Mouse (Mus musculus): ENCODE measurements around the gene Fam120a. TPM values are rescaled to one million over a fixed set of nuclear protein-coding genes. Genes with fewer than 3 reads are reported as not detected.

Fam120a gene
- total and polyA plus RNA-seq, 2 experiments from 2014 or later: 9.5 to 58.3 TPM

GRCm38 (mm10) chr13:49001691-49002090 is 33.9 kb upstream of the Fam120a start:
- Histone ChIP-seq H3K9ac (replicated peaks; ENCODE audit: low read length, poor library complexity, severe bottlenecking) (no peak overlapping the region), H3K27me3 (ENCODE audit: insufficient read depth, low read length) (no peaks in the 10 kb centered on the region), H3K36me3 (ENCODE audit: insufficient read depth, low read length) (no peaks in the 10 kb centered on the region), H3K4me3 (ENCODE audit: low read depth, low read length) (no peak overlapping the region), H3K27ac (ENCODE audit: low read depth, low read length) (peak overlapping the region; percentile 43; the same call in 1 of the 2 replicates), H3K4me1 (ENCODE audit: insufficient read depth, low read length) (no peaks in the 10 kb centered on the region), H3K4me2 (ENCODE audit: low read depth, low read length, poor library complexity, severe bottlenecking) (no peak overlapping the region), H3K9me3 (ENCODE audit: low read length) (no peaks in the 10 kb centered on the region)
- DNase-seq (ENCODE audit: low spot score): peak; percentile 81
- no peak for TF ChIP-seq CTCF (IDR thresholded peaks at IDR 0.05)
- peak; percentile 54; the same call in 1 of the 2 replicates for ATAC-seq (ENCODE audit: low FRiP score)
- WGBS: 47% methylated on average over 3 of the region's 3 CpGs

DNA sequence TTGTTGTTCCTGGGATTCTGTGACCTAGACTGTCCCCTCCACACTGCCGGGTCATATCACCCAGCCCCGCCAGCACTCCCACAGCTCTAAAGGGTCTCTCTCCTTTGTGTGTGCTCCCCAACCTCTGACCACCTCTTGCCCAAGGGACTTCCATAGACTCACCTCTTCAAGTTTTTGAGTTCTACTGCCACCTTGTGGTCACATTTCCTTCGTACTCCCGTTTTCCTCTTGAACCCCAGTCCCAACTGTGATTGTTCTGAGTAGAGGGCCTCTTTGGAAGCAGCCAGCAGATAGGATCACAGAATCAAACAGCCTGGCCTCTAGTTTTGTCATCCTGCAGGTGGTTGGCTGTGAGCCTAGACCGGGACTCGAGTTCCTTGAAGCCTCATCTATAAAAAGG is 30.8 kb upstream of the Fam120a start:
- no peak overlapping the region for H3K27ac ChIP-seq (ENCODE audit: low read depth, low read length)
- no peaks in the 10 kb centered on the region for H3K36me3 ChIP-seq (ENCODE audit: insufficient read depth, low read length)
- WGBS: 15% methylated on average over 6 of the region's 6 CpGs

DNA sequence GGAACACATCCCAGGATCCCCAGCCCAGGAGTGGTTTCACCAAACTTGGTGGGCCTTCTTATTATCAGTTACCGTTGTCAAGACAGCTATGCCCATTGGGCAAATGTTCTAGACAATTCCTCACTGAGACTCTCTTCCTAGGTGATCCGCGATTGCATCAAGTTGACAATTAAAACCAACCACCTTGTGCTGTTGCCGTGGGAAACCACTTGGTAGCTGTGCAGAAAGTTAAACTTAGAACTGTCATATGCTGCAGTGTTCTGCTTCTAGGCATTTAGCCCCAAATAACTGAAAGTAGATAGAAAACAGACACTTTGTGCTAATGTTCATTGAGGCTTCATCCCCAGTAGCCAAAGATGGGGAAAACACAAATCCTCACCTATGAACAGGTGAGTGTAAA is 28.9 kb upstream of the Fam120a start:
- no peak for TF ChIP-seq CTCF (IDR thresholded peaks at IDR 0.05)
- 71% methylated on average over 4 of the region's 4 CpGs for WGBS
- DNase-seq (ENCODE audit: low spot score) (no peak), ATAC-seq (ENCODE audit: low FRiP score) (no peak)
- H3K27ac ChIP-seq (ENCODE audit: low read depth, low read length): no peak overlapping the region
- no peak overlapping the region for H3K9ac ChIP-seq (replicated peaks; ENCODE audit: low read length, poor library complexity, severe bottlenecking)
- no peak overlapping the region for H3K4me2 ChIP-seq (ENCODE audit: low read depth, low read length, poor library complexity, severe bottlenecking)
- H3K4me3 ChIP-seq (ENCODE audit: low read depth, low read length): no peak overlapping the region
- H3K9me3 ChIP-seq (ENCODE audit: low read length): no peaks in the 10 kb centered on the region
- H3K27me3 ChIP-seq (ENCODE audit: insufficient read depth, low read length): no peaks in the 10 kb centered on the region
- H3K4me1 ChIP-seq (ENCODE audit: insufficient read depth, low read length): peaks cover 5% of the 10 kb centered on the region; the same call in 1 of the 2 replicates
- no peaks in the 10 kb centered on the region for H3K36me3 ChIP-seq (ENCODE audit: insufficient read depth, low read length)

More for the DNA sequence above, 30.8 kb upstream of the Fam120a start:
- H3K27me3 ChIP-seq (ENCODE audit: insufficient read depth, low read length): no peaks in the 10 kb centered on the region
- no peak overlapping the region for H3K4me2 ChIP-seq (ENCODE audit: low read depth, low read length, poor library complexity, severe bottlenecking)
- peaks cover 5% of the 10 kb centered on the region; the same call in 1 of the 2 replicates for H3K4me1 ChIP-seq (ENCODE audit: insufficient read depth, low read length)
- no peak overlapping the region for H3K4me3 ChIP-seq (ENCODE audit: low read depth, low read length)
- no peak for ATAC-seq (ENCODE audit: low FRiP score)
- H3K9me3 ChIP-seq (ENCODE audit: low read length): no peaks in the 10 kb centered on the region
- no peak overlapping the region for H3K9ac ChIP-seq (replicated peaks; ENCODE audit: low read length, poor library complexity, severe bottlenecking)
- peak; percentile 69 for DNase-seq (ENCODE audit: low spot score)
- peak; percentile 69 for TF ChIP-seq CTCF (IDR thresholded peaks at IDR 0.05)

DNA sequence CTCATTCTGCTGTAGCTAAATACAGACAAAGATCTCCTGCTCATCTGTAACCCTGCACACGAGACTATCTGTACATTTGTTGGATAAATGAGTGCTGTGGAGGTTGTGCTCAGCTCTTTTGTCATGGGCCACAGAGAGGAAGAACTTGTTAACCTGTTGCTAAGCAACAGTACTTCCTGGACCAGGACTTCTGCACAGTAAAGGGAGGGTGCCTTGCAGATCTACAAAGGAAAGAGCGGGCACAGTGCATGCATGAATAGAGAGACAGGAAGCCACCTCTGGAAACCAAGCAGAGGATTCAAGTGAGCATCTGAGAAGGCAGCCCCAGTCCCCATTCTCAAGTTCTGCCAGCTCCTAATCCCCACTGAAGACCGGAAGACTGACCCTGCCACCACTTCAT is 27.1 kb upstream of the Fam120a start:
- Histone ChIP-seq H3K4me3 (ENCODE audit: low read depth, low read length) (no peak overlapping the region), H3K4me2 (ENCODE audit: low read depth, low read length, poor library complexity, severe bottlenecking) (no peak overlapping the region), H3K4me1 (ENCODE audit: insufficient read depth, low read length) (peaks cover 5% of the 10 kb centered on the region; the same call in 1 of the 2 replicates), H3K36me3 (ENCODE audit: insufficient read depth, low read length) (no peaks in the 10 kb centered on the region), H3K27me3 (ENCODE audit: insufficient read depth, low read length) (no peaks in the 10 kb centered on the region), H3K9ac (replicated peaks; ENCODE audit: low read length, poor library complexity, severe bottlenecking) (no peak overlapping the region), H3K27ac (ENCODE audit: low read depth, low read length) (0 out of 2 replicates have a peak overlapping the region, but pooled peaks have one; percentile 18), H3K9me3 (ENCODE audit: low read length) (no peaks in the 10 kb centered on the region)
- TF ChIP-seq CTCF (IDR thresholded peaks at IDR 0.05): no peak
- ATAC-seq (ENCODE audit: low FRiP score): peak; percentile 77
- WGBS: 3% methylated on average over 3 of the region's 3 CpGs
- DNase-seq (ENCODE audit: low spot score): peak; percentile 50

GRCm38 (mm10) chr13:48992914-48993313 is 25.1 kb upstream of the Fam120a start:
- TF ChIP-seq CTCF (IDR thresholded peaks at IDR 0.05): no peak
- Histone ChIP-seq H3K9me3 (ENCODE audit: low read length) (no peaks in the 10 kb centered on the region), H3K9ac (replicated peaks; ENCODE audit: low read length, poor library complexity, severe bottlenecking) (no peak overlapping the region), H3K27me3 (ENCODE audit: insufficient read depth, low read length) (no peaks in the 10 kb centered on the region), H3K4me1 (ENCODE audit: insufficient read depth, low read length) (peaks cover 5% of the 10 kb centered on the region; the same call in 1 of the 2 replicates), H3K4me2 (ENCODE audit: low read depth, low read length, poor library complexity, severe bottlenecking) (no peak overlapping the region), H3K27ac (ENCODE audit: low read depth, low read length) (no peak overlapping the region), H3K4me3 (ENCODE audit: low read depth, low read length) (no peak overlapping the region), H3K36me3 (ENCODE audit: insufficient read depth, low read length) (no peaks in the 10 kb centered on the region)
- DNase-seq (ENCODE audit: low spot score) (no peak), ATAC-seq (ENCODE audit: low FRiP score) (no peak)

- Histone ChIP-seq H3K9ac (replicated peaks; ENCODE audit: low read length, poor library complexity, severe bottlenecking) (no peak overlapping the region), H3K4me3 (ENCODE audit: low read depth, low read length) (no peak overlapping the region), H3K27me3 (ENCODE audit: insufficient read depth, low read length) (no peaks in the 10 kb centered on the region), H3K4me2 (ENCODE audit: low read depth, low read length, poor library complexity, severe bottlenecking) (no peak overlapping the region), H3K36me3 (ENCODE audit: insufficient read depth, low read length) (no peaks in the 10 kb centered on the region), H3K27ac (ENCODE audit: low read depth, low read length) (no peak overlapping the region), H3K9me3 (ENCODE audit: low read length) (no peaks in the 10 kb centered on the region), H3K4me1 (ENCODE audit: insufficient read depth, low read length) (peaks cover 3% of the 10 kb centered on the region; the same call in 1 of the 2 replicates)
- TF ChIP-seq CTCF (IDR thresholded peaks at IDR 0.05): no peak
- ATAC-seq (ENCODE audit: low FRiP score) (no peak), DNase-seq (ENCODE audit: low spot score) (no peak)
- WGBS: 93% methylated on average over 2 of the region's 2 CpGs
Measured at GRCm38 (mm10) chr13:48990138-48990537, 22.3 kb upstream of the Fam120a start.

Data from midbrain, postnatal 0 days (tissue).